Mouse (Mus musculus): ENCODE data around the gene Prss27. TPM values are rescaled to one million over a fixed set of nuclear protein-coding genes. Genes with fewer than 3 reads are reported as not detected.
A peak's percentile ranks its signal among the peaks of the same experiment; 100 is the strongest.

The Prss27 gene
- polyA plus RNA-seq, 1 experiment from 2014 or later = 0.24 TPM

DNA sequence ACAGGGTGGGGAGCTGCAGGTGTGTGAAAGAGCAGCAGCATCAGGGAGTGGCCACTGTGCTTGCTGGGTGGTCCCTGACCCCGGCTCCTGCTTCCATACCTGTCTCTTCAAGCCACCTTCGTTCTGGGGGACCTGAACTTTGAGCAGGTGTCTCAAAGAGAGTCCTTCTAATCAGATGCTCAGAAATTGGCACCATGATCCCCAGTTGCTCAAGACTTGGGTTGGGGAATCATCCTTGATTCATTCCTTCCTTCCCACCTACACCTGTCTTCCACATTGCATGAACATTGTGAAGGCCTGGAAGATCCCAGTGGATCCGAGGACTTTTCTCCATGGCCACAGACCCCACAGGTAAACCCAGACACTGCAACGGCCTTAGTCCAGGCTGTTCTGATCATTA, 29.8 kb upstream of the Prss27 start:
- H3K9ac ChIP-seq = no peak overlapping the region
- no peaks in the 10 kb centered on the region for H3K9me3 ChIP-seq (ENCODE audit: low read depth, low read length)
- ATAC-seq (ENCODE audit: insufficient read depth) (no peak), DNase-seq (no peak)
- H3K36me3 ChIP-seq (ENCODE audit: insufficient read depth) = no peaks in the 10 kb centered on the region
- no peak overlapping the region for H3K4me2 ChIP-seq
- no peaks in the 10 kb centered on the region for H3K4me1 ChIP-seq (ENCODE audit: insufficient read depth)
- H3K27me3 ChIP-seq (ENCODE audit: insufficient read depth, low read length) = no peaks in the 10 kb centered on the region
- WGBS = 73% methylated on average over 4 of the region's 4 CpGs
- H3K27ac ChIP-seq (ENCODE audit: low read depth) = no peak overlapping the region
- TF ChIP-seq CTCF (IDR thresholded peaks at IDR 0.05; ENCODE audit: low read depth) = no peak
- H3K4me3 ChIP-seq (ENCODE audit: low read depth, low read length) = no peak overlapping the region

DNA sequence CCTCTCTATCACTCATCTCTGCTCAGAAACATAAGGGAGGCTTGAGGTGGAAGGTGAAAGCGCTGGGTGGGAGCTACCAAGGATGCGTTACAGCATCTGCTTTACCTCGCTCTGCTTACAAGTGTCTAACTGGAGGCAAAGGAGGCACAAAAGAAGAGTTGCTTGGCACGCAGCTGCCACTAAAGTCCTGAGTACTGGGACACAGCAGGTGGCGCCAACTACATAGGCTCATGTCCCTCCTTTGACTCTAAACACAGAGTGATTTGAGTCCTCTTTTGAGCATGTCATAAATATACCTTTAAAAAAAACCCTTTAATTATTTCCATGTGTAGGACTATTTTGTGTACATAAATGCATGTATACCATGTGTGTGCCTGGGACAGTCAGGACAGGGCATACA, 28.3 kb upstream of the Prss27 start:
- Histone ChIP-seq H3K27ac (ENCODE audit: low read depth) (no peak overlapping the region), H3K27me3 (ENCODE audit: insufficient read depth, low read length) (no peaks in the 10 kb centered on the region), H3K4me1 (ENCODE audit: insufficient read depth) (no peaks in the 10 kb centered on the region), H3K4me3 (ENCODE audit: low read depth, low read length) (no peak overlapping the region), H3K9ac (no peak overlapping the region), H3K4me2 (no peak overlapping the region), H3K9me3 (ENCODE audit: low read depth, low read length) (no peaks in the 10 kb centered on the region), H3K36me3 (ENCODE audit: insufficient read depth) (no peaks in the 10 kb centered on the region)
- ATAC-seq (ENCODE audit: insufficient read depth) (no peak), DNase-seq (peak; percentile 53)
- WGBS = 55% methylated on average over 5 of the region's 5 CpGs
- peak; percentile 48 for TF ChIP-seq CTCF (IDR thresholded peaks at IDR 0.05; ENCODE audit: low read depth)

DNA sequence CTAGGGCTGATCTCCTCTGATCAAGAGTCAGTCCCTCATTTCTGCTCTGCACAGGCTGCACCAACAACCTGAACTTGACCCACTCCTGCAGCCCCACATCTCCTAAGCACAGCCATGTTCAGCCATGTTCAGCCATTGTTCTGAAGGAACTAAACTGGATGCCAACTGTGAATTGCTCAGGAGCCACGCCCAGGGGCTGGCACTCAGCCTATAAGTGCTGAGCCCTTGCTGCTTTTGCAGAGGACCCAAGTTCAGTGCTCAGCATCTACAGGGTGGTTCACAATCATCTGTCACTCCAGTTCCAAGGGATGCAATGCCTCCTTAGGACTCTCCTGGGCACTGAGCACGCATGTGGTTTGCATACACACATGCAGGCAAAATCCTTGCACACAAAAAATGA, 25.0 kb upstream of the Prss27 start:
- Histone ChIP-seq H3K27ac (ENCODE audit: low read depth) (no peak overlapping the region), H3K9ac (no peak overlapping the region), H3K4me1 (ENCODE audit: insufficient read depth) (no peaks in the 10 kb centered on the region), H3K36me3 (ENCODE audit: insufficient read depth) (no peaks in the 10 kb centered on the region), H3K4me2 (no peak overlapping the region), H3K4me3 (ENCODE audit: low read depth, low read length) (no peak overlapping the region), H3K27me3 (ENCODE audit: insufficient read depth, low read length) (no peaks in the 10 kb centered on the region), H3K9me3 (ENCODE audit: low read depth, low read length) (no peaks in the 10 kb centered on the region)
- DNase-seq = no peak
- TF ChIP-seq CTCF (IDR thresholded peaks at IDR 0.05; ENCODE audit: low read depth) = no peak
- ATAC-seq (ENCODE audit: insufficient read depth) = no peak
- 80% methylated on average over 2 of the region's 2 CpGs for WGBS

DNA sequence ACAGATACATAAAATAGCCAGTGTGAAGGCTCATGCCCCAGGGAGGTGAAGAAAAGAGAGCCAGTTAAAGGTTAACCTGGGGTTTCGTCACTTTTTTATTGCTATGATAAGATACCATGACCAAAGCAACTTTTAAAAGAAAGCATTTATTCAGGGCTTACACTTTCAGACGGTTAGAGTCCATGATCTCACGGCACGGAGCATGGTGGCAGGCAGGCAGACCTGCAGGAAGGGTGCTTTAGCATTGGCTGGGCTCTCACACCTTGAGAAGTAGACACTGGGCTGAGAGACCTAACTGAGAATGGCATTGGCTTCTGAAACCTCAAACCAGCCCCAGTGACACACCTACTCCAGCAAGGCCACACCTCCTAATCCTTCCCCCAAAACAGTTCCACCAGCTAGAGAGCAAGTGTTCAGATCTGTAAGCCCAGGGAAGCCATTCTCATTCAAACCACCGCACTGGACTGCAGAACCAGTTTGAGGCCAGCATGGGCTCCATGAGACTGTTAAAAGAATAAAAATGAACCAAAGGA, 23.4 kb upstream of the Prss27 start:
- Histone ChIP-seq H3K9ac (no peak overlapping the region), H3K4me2 (no peak overlapping the region), H3K4me3 (ENCODE audit: low read depth, low read length) (no peak overlapping the region), H3K27ac (ENCODE audit: low read depth) (no peak overlapping the region), H3K4me1 (ENCODE audit: insufficient read depth) (no peaks in the 10 kb centered on the region), H3K9me3 (ENCODE audit: low read depth, low read length) (no peaks in the 10 kb centered on the region), H3K27me3 (ENCODE audit: insufficient read depth, low read length) (no peaks in the 10 kb centered on the region), H3K36me3 (ENCODE audit: insufficient read depth) (no peaks in the 10 kb centered on the region)
- no peak for TF ChIP-seq CTCF (IDR thresholded peaks at IDR 0.05; ENCODE audit: low read depth)
- DNase-seq (no peak), ATAC-seq (ENCODE audit: insufficient read depth) (no peak)
- 76% methylated on average over 5 of the region's 5 CpGs for WGBS

DNA sequence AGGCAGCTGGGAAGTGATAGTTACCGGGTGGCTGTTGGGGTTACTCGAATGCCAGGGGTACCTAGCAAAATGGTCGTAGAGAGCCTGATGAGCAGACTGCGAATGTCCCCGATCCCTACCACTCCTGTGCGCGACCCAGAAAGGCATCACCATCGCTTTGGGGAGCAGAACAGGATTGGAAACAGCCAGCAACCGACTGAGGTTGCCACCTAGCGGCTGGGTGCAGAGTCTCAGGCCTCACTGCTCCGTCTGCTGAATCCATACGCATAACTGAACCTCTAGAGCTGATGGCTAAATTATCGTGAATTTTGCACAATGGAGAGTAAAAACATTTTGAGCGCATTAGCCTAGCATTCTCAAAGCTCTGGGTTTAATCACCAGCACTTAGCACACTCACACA, 22.2 kb upstream of the Prss27 start:
- Histone ChIP-seq H3K4me2 (no peak overlapping the region), H3K4me1 (ENCODE audit: insufficient read depth) (peaks cover 6% of the 10 kb centered on the region; the same call in 1 of the 2 replicates), H3K9me3 (ENCODE audit: low read depth, low read length) (no peaks in the 10 kb centered on the region), H3K36me3 (ENCODE audit: insufficient read depth) (no peaks in the 10 kb centered on the region), H3K9ac (no peak overlapping the region), H3K27me3 (ENCODE audit: insufficient read depth, low read length) (no peaks in the 10 kb centered on the region), H3K27ac (ENCODE audit: low read depth) (no peak overlapping the region), H3K4me3 (ENCODE audit: low read depth, low read length) (no peak overlapping the region)
- TF ChIP-seq CTCF (IDR thresholded peaks at IDR 0.05; ENCODE audit: low read depth) = peak; percentile 64
- peak; percentile 40 for DNase-seq
- WGBS = 38% methylated on average over 14 of the region's 14 CpGs
- ATAC-seq (ENCODE audit: insufficient read depth) = no peak

DNA sequence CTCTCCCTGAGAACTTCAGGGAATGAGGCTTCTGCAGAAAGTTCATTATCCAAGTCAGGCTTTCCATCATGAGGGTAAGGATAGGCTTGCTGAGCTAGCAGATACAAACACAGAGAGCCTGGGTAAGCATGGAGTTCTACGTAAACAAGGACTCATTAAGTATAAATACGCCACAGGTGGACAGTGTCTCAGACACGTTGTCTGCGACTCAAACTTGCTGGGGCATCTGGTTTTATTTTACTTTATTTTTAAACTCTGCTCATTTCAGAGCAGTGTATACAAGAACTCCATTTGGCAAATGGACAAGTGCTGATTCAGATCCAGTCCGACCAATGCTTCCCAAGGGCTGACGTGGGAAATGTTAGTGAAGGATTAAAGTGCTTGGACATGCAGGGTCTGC, 17.2 kb upstream of the Prss27 start:
- H3K4me2 ChIP-seq = peak overlapping the region; percentile 40
- H3K9me3 ChIP-seq (ENCODE audit: low read depth, low read length) = no peaks in the 10 kb centered on the region
- peaks cover 15% of the 10 kb centered on the region; the same call in 1 of the 2 replicates for H3K4me1 ChIP-seq (ENCODE audit: insufficient read depth)
- TF ChIP-seq CTCF (IDR thresholded peaks at IDR 0.05; ENCODE audit: low read depth) = no peak
- H3K4me3 ChIP-seq (ENCODE audit: low read depth, low read length) = no peak overlapping the region
- peak overlapping the region; percentile 92 for H3K27ac ChIP-seq (ENCODE audit: low read depth)
- no peak overlapping the region for H3K9ac ChIP-seq
- ATAC-seq (ENCODE audit: insufficient read depth) (peak; percentile 92), DNase-seq (peak; percentile 97)
- no peaks in the 10 kb centered on the region for H3K27me3 ChIP-seq (ENCODE audit: insufficient read depth, low read length)
- no peaks in the 10 kb centered on the region for H3K36me3 ChIP-seq (ENCODE audit: insufficient read depth)
- 28% methylated on average over 6 of the region's 6 CpGs for WGBS

DNA sequence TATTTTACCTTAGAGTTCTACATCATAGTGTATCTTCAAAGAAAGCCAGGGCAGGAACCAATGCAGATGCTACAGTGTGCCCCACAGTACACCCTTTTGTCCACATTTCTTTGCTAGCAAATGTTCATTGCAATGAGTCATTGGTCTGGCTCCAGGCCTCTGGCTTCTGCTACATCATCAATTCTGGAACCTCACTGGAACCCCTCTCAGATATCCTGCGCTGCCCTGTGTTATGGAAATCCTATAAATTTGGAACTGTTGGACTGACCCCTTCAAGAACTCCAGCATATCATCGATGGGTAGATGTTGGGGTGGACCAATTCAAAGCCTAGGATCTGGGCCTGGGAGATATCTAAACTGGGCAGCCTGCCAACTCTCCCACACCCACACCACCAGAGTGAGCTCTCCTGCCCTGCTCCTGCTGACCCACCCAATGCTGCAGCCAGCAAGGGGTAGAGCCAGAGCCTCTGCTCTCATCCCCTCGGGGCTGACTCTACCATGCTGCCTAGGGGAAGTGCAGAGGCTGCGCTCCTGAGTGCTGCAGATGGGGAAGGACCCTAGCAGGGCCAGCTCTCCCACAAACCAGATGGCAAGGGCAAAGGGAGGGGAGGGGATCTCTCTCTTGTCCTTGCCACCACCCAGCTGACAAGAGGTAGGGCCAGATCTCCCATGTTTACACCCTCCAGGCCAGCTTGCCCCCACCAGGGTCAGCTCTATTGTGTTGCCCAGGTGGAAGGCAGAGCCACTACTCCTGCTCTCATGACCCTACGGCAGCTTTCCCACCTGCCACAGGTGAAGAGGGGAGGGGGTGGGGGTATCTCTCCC, 16.4 kb upstream of the Prss27 start:
- no peaks in the 10 kb centered on the region for H3K36me3 ChIP-seq (ENCODE audit: insufficient read depth)
- peaks cover 15% of the 10 kb centered on the region; the same call in 1 of the 2 replicates for H3K4me1 ChIP-seq (ENCODE audit: insufficient read depth)
- H3K27ac ChIP-seq (ENCODE audit: low read depth) = peak overlapping the region; percentile 92
- peak; percentile 69 for DNase-seq
- H3K4me3 ChIP-seq (ENCODE audit: low read depth, low read length) = no peak overlapping the region
- no peaks in the 10 kb centered on the region for H3K9me3 ChIP-seq (ENCODE audit: low read depth, low read length)
- H3K4me2 ChIP-seq = peak overlapping the region; percentile 40
- ATAC-seq (ENCODE audit: insufficient read depth) = peak; percentile 67
- no peak for TF ChIP-seq CTCF (IDR thresholded peaks at IDR 0.05; ENCODE audit: low read depth)
- H3K9ac ChIP-seq = no peak overlapping the region
- no peaks in the 10 kb centered on the region for H3K27me3 ChIP-seq (ENCODE audit: insufficient read depth, low read length)
- 37% methylated on average over 5 of the region's 5 CpGs for WGBS
